Mouse (Mus musculus): Measurements from ENCODE around the gene Rnf187. TPM values are rescaled to one million over a fixed set of nuclear protein-coding genes. Genes with fewer than 3 reads are reported as not detected.

Gene Rnf187
- 576 and 601 TPM in 2 replicates for polyA plus RNA-seq (2015; fragmentation: Nextera tagmentation; extraction: Ambion mirVana)

GRCm38 (mm10) chr11:58938322-58939087 is at the start of gene Rnf187:
Gene Rnf187 (minus strand): TSS chr11:58938916.
- Histone ChIP-seq H3K36me3 (peaks cover 33% of the 10 kb centered on the region), H3K27ac (replicated peaks) (peak within 1 kb of the TSS; percentile 96), H3K27me3 (no peaks in the 10 kb centered on the region), H3K4me3 (peak within 1 kb of the TSS; percentile 96), H3K9ac (peak within 1 kb of the TSS; percentile 99), H3K9me3 (no peaks in the 10 kb centered on the region), H3K4me1 (replicated peaks) (peaks cover 35% of the 10 kb centered on the region), H3K4me2 (peak within 1 kb of the TSS; percentile 94)
- peak; percentile 97 for ATAC-seq (ENCODE audit: low read depth)
- under 1% methylated on average over 95 of the region's 95 CpGs for WGBS

DNA sequence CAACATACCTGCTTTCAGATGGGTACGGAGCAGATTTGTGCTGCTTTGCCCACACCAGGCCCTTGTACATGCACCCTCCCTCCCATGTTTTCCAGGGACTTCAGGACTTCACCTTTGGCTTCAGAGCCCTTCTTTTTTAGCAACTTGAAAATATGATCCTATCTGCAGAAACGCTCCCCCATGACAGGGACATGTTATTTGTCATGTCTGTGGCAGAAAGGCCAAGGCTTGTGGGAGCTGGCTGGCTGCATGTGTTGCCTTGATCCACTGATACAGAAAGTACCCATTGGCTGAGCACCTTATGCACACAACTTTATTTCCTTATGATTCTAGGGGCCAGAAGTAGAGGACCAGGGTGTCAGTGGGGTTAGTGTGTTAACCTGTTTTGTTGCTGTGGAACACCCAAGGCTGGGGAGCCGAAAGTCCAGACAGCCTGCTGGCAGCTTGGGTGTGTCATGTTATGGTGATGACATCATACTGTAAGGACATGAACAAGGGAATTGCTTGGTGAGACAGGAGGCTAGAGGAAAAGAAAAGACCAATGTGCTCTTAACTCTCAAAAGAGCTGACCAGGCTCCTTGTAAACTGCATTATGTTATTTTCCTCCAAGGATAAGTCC is 46.7 kb upstream of the Rnf187 start:
- ATAC-seq (ENCODE audit: low read depth): no peak
- Histone ChIP-seq H3K4me2 (no peak overlapping the region), H3K36me3 (peaks cover 86% of the 10 kb centered on the region), H3K4me3 (no peak overlapping the region), H3K9ac (no peak overlapping the region), H3K4me1 (replicated peaks) (peaks cover 18% of the 10 kb centered on the region), H3K27me3 (no peaks in the 10 kb centered on the region), H3K27ac (replicated peaks) (no peak overlapping the region), H3K9me3 (no peaks in the 10 kb centered on the region)
- 95% methylated on average over 3 of the region's 3 CpGs for WGBS

GRCm38 (mm10) chr11:58984657-58985056 is 45.9 kb upstream of the Rnf187 start:
- Histone ChIP-seq H3K9ac (no peak overlapping the region), H3K27ac (replicated peaks) (no peak overlapping the region), H3K4me3 (no peak overlapping the region), H3K27me3 (no peaks in the 10 kb centered on the region), H3K4me1 (replicated peaks) (peaks cover 26% of the 10 kb centered on the region), H3K4me2 (no peak overlapping the region), H3K36me3 (peaks cover 79% of the 10 kb centered on the region), H3K9me3 (no peaks in the 10 kb centered on the region)
- ATAC-seq (ENCODE audit: low read depth): no peak
- WGBS: 94% methylated on average over 7 of the region's 7 CpGs

GRCm38 (mm10) chr11:58983691-58984341 is 45.1 kb upstream of the Rnf187 start:
- Histone ChIP-seq H3K9me3 (no peaks in the 10 kb centered on the region), H3K4me2 (no peak overlapping the region), H3K36me3 (peaks cover 70% of the 10 kb centered on the region), H3K4me3 (no peak overlapping the region), H3K4me1 (replicated peaks) (peaks cover 34% of the 10 kb centered on the region), H3K27ac (replicated peaks) (no peak overlapping the region), H3K9ac (no peak overlapping the region), H3K27me3 (no peaks in the 10 kb centered on the region)
- WGBS: 92% methylated on average over 6 of the region's 6 CpGs
- ATAC-seq (ENCODE audit: low read depth): no peak

GRCm38 (mm10) chr11:58982471-58983097 is 43.9 kb upstream of the Rnf187 start:
- Histone ChIP-seq H3K9ac (no peak overlapping the region), H3K4me3 (no peak overlapping the region), H3K27me3 (no peaks in the 10 kb centered on the region), H3K4me1 (replicated peaks) (peaks cover 39% of the 10 kb centered on the region), H3K36me3 (peaks cover 59% of the 10 kb centered on the region), H3K27ac (replicated peaks) (no peak overlapping the region), H3K4me2 (no peak overlapping the region), H3K9me3 (no peaks in the 10 kb centered on the region)
- WGBS: 90% methylated on average over 18 of the region's 18 CpGs
- ATAC-seq (ENCODE audit: low read depth): no peak

DNA sequence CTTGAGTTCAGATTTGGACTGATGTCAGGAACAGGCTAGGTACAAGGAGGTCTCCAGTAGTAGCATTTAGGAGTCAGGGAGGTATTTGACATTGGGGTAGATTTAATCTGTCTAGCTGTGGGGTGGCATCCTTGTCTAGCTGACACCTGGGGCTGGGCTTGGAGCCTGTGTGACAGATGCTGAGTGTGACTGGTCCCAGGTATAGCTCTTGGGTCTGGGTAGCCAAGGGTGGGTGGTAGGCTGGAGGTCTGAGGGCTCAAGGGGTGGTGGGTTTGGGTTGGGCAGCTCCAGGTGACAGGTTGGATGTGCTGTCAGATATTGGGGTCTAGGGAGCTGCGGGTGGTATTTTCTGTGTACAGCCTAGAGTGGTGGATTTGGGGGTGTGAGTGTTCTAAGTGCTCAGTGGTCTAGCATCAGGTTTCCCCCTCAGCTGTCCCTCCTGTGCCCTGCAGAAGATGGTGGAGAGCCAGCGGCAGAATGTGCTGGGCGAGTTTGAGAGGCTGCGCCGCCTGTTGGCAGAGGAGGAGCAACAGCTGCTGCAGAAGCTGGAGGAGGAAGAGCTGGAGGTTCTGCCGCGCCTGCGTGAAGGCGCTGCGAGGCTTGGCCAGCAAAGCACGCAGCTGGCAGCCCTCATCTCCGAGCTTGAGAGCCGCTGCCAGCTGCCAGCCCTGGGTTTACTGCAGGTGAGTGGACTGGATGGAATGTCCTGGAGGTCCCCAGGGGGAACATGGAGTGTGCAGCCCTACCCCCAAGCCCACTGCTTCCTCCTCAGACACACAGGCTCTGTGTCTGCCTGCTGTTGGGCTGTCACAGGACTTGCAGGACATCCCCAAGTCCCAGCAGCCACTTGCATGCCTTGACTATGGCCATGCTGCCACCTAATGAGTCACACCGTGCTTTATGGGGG is 43.1 kb upstream of the Rnf187 start:
- no peak for ATAC-seq (ENCODE audit: low read depth)
- H3K4me2 ChIP-seq: no peak overlapping the region
- no peak overlapping the region for H3K27ac ChIP-seq (replicated peaks)
- H3K36me3 ChIP-seq: peaks cover 51% of the 10 kb centered on the region
- H3K27me3 ChIP-seq: no peaks in the 10 kb centered on the region
- H3K9ac ChIP-seq: no peak overlapping the region
- H3K9me3 ChIP-seq: no peaks in the 10 kb centered on the region
- 66% methylated on average over 14 of the region's 14 CpGs for WGBS
- H3K4me3 ChIP-seq: no peak overlapping the region
- peaks cover 43% of the 10 kb centered on the region for H3K4me1 ChIP-seq (replicated peaks)

DNA sequence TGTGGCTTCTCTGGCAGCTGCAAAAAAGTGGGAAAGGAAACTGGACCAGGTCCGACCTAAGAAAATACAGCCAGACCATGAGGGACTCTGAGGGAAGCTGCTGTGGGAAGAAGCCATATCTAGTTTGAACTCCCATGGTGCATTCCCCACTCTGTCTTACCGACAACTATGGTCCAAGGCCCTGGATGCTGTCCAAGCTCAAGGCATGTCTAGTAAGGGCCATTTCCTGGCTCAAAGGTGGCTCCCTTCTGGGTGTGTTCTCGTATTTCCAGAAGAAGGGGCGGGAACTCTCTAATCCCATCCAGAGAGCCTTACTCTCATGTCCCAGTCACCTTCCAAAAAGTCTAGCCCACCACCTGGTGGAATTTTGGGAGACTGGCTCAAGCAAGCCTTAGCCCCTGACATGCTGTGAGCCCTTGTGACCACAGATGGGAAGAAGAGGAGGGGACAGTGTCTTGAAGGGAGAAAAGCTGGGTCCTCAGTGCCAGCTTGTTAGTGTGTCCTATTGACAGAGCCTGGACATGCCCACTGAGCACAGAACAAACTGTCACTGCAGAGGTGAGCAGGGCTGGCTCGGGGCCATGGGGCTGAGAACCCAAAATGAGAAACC is 41.8 kb upstream of the Rnf187 start:
- Histone ChIP-seq H3K9ac (no peak overlapping the region), H3K9me3 (no peaks in the 10 kb centered on the region), H3K36me3 (peaks cover 38% of the 10 kb centered on the region), H3K27ac (replicated peaks) (no peak overlapping the region), H3K27me3 (no peaks in the 10 kb centered on the region), H3K4me3 (0 out of 2 replicates have a peak overlapping the region, but pooled peaks have one; percentile 99), H3K4me2 (0 out of 2 replicates have a peak overlapping the region, but pooled peaks have one; percentile 100), H3K4me1 (replicated peaks) (peaks cover 52% of the 10 kb centered on the region)
- 70% methylated on average over 5 of the region's 5 CpGs for WGBS
- no peak for ATAC-seq (ENCODE audit: low read depth)

DNA sequence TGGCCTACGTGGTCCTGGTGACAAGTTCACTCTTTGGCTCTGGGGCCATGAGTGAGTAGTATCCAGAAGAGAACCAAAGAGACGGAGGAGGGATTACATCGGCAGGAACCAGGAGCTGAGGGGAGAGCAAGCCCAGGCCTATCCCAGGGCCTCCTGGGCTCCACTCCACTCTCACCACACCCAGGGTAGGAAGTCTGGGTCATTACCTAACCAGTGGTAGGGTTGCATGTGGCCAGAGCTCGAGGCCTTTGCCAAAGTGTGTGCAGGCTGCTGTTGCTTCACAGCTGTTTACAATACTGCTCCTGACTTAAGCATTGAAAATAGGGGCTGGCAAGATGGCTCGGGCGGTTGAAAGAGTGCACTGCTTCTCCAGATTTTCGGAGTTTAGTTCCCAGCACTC is 40.9 kb upstream of the Rnf187 start:
- H3K27ac ChIP-seq (replicated peaks): no peak overlapping the region

GRCm38 (mm10) chr11:58979183-58979582 is 40.5 kb upstream of the Rnf187 start:
- H3K27ac ChIP-seq (replicated peaks): no peak overlapping the region
- H3K36me3 ChIP-seq: peaks cover 31% of the 10 kb centered on the region
- peak overlapping the region; percentile 100 for H3K4me2 ChIP-seq
- WGBS: 84% methylated on average over 3 of the region's 3 CpGs
- H3K27me3 ChIP-seq: no peaks in the 10 kb centered on the region
- H3K4me3 ChIP-seq: peak overlapping the region; percentile 99
- H3K4me1 ChIP-seq (replicated peaks): peaks cover 62% of the 10 kb centered on the region
- H3K9me3 ChIP-seq: no peaks in the 10 kb centered on the region
- peak overlapping the region; percentile 96 for H3K9ac ChIP-seq
- ATAC-seq (ENCODE audit: low read depth): no peak

More for the DNA sequence above, 40.9 kb upstream of the Rnf187 start:
- Histone ChIP-seq H3K27me3 (no peaks in the 10 kb centered on the region), H3K4me2 (peak overlapping the region; percentile 100), H3K9me3 (no peaks in the 10 kb centered on the region), H3K4me3 (peak overlapping the region; percentile 99), H3K4me1 (replicated peaks) (peaks cover 57% of the 10 kb centered on the region), H3K36me3 (peaks cover 32% of the 10 kb centered on the region), H3K9ac (peak overlapping the region; percentile 96)
- 88% methylated on average over 7 of the region's 7 CpGs for whole genome bisulfite sequencing
- no peak for ATAC-seq (ENCODE audit: low read depth)

DNA sequence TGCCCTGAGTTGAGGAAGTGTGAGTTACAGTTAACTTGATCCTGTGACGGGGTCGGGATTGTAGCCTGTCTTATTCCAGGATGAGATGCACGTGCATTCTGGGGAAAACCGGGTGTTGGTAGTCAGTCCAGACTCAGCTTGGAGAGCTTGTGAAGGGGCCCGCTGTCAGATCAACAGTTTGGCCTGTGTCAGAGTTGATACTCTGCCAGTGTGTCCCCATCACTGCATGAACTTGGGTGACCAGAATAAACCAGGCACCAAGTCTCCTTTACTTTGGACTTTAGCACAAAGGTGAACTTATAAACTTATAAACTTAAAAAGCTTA is 40.0 kb upstream of the Rnf187 start:
- WGBS: 4% methylated on average over 5 of the region's 5 CpGs
- Histone ChIP-seq H3K27ac (replicated peaks) (peak overlapping the region; percentile 64; the same call in 1 of the 2 replicates), H3K4me2 (peak overlapping the region; percentile 100), H3K4me3 (peak overlapping the region; percentile 99), H3K9ac (peak overlapping the region; percentile 96), H3K9me3 (no peaks in the 10 kb centered on the region), H3K4me1 (replicated peaks) (peaks cover 67% of the 10 kb centered on the region), H3K27me3 (no peaks in the 10 kb centered on the region), H3K36me3 (peaks cover 26% of the 10 kb centered on the region)
- no peak; the same call in 1 of the 2 replicates for ATAC-seq (ENCODE audit: low read depth)
